Mouse (Mus musculus): Measurements from ENCODE around the gene Gm42957.
"Not testable (repeated sequence)": the region's sequence is repeated elsewhere in the genome, so short reads cannot be mapped to it uniquely, and the experiment has no call there.

Gm42957 gene

DNA sequence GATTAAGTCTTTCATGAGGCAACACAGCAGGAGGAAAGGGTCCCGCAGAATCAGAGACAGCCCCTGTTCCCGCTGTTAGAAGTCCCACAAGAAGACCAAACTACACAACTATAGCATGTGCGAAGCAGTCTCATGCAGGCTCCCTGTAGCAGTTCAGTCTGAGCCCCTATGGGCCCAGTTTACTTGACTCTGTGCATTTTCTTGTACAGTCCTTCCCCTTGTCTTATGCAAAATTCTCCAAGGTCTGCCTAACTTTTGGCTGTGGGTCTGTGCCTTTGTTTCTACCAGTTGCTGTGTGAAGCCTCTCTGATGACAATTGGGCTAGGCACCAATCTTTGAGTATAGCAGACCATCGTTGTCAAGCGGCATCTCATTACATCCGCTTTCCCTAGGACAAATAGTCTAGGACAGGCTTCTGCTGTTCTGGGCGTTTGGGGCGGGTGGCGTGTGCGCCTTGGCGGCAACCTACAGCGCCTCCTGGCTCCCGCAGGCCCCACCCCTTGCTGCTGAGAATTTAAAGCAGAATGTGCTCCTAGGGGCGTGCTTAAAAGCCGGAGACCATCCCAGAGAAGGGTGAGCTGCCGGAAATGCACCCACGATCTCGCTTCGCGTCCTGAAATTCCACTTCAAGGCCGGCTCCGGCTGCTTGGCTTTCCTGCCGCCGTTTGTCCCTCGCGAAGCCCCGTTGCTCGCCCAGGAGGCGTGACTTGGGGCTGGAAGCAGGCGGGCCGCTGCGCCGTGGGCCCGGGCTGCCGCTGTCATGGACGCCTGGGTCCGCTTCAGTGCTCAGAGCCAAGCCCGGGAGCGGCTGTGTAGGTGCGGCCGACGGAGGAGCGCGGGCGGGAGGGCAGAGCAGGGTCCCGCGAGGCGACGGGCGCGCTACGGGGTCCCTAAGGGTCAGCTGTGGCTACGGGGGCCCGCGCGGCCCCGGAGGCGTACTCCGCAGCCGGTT, at the start of gene Gm42957, which contains the start of gene Pex11b:
Gene Gm42957, plus strand, starts transcription at position 547 of the 952 bp plus-strand sequence.
Gene Pex11b, plus strand, starts transcription at position 449 of the 952 bp plus-strand sequence.
- peak; percentile 90 to 93 for DNase-seq (ENCODE audit: low spot score in 2 of 2)

DNA sequence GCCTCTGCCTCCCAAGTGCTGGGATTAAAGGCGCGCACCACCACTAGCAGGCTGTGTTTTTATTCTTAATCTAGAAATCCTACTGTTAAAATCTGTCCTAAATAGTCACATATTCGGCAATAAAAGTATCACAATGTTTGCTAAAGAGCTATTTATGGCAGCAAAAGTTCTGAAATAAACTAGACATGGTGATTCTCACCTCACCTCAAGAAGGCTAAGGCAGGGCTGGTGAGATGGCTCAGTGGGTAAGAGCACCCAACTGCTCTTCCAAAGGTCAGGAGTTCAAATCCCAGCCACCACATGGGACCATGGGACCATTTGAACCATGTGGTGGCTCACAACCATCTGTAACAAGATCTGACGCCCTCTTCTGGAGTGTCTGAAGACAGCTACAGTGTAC, 44.6 kb upstream of the Gm42957 start:
- DNase-seq (ENCODE audit: low spot score in 2 of 2), result no peak

DNA sequence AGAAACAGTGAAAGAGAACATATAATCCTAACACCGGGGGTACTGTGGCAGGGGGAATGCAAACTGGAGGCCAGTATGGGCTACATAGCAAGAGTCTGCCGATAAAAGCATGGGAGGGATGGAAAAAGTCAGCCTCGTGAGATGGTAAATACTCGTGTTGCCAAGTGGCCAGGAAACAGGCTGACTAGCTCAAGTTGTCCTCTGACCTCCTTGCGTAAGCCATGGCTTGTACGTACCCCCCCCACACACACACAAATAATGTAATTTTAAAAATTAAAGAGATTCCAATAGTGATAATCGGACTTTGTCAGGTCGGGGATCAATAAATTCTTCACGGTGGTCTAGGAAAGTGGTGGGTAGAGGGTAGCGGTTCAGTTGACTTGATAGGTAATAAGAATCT, 41.9 kb upstream of the Gm42957 start:
- no peak for DNase-seq (ENCODE audit: low spot score in 2 of 2)

DNA sequence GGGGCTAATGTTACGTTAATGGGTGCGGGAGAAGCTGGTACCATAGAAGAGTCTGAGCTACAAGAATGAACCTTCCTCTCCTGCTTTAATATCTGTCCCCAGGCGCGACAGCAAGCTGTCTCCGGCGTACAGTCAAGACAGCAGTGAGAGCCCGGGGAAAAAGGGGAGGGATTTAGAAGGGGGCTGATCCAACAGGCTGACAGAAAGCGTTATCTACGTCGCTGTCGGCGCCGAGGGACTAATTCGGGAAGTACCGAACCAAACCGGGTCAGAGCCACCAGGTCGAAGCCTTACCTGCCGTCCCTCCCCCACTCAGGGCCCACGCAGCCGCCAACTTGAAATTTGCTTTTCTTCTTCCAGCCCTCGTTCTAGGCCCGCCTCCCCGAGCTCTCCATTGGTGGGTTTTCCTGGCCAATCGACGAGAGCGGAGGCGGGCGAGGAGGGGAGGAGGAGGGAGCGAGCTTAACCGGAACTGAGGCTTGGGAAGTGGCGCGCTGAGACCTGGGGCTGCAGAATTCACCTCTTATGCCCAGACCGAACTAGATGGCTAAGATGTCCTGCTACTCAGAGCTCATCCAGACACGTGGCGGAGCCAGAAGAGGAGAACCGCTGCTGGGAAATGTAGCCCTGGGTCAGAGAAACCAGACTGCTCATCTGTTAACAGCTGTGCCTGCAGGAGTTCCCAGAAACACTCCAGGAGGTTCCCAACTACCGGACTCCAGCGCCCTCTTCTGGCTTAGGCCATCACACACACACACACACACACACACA, 41.3 kb upstream of the Gm42957 start, which contains the start of gene Polr3gl:
Gene Polr3gl, minus strand, starts transcription at position 392 of the 771 bp plus-strand sequence.
- peak; percentile 95 to 96 for DNase-seq (ENCODE audit: low spot score in 2 of 2)

DNA sequence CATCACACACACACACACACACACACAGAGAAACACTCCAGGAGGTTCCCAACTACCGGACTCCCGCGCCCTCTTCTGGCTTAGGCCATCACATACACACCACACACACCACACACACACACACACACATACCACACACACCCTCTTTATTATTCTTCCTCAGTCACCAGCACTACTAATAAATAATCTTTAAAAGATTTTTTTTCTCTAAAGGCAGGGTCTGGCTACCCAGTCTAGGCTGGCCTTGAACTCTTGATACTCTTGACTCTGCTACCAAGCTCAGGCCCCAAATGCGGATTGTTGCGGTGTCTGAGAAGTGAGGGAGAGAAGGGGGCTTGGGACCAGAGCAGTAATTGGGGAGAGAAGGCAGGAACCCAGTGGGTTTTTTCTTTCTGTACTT, 40.4 kb upstream of the Gm42957 start:
- DNase-seq (ENCODE audit: low spot score in 2 of 2), result no peak

DNA sequence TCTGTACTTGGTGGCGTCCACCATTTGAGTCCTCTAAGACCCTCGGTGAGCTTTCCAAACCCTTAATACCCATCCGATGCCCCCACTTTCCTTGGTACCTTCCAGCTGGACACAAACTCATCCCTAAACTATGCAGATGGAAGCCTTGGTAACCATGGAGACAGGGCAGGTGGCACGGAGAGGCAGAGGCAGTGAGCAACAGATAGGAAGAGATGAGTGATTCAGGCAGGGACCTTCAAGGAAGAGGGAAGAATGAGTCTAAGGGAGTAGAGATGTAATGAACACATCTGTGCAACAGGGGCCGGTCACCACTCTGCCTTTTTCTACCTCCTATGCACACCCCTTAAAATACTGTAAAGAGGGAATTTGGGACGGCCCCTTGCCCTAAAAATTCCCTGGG, 39.6 kb upstream of the Gm42957 start:
- peak; percentile 62 for DNase-seq (ENCODE audit: low spot score in 2 of 2)

DNA sequence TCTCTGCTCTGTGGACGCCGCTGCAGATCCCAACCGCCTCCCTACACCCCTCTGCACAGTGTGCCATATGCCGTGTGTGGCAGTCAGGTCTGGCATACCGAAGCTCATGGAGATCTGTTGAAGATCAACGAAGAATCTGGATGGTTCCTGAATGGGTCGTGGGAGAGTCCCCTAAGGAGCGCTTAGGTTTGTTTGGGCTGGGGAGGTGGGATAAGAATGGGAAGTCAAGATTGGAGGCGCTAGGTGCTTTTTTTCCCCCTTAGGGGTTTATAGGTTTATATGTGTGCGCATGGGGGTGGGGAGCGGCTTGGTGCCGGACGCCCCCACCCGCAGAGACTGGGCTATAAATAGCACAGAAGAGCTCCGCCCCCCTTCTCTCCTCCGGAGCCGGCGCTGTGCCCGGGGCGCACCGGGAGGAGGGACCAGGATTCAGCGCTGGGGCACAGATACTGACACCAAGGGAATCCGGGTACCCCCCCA, 39.0 kb upstream of the Gm42957 start, which contains the start of gene Ankrd34a:
Gene Ankrd34a, plus strand, starts transcription at position 409 of the 480 bp plus-strand sequence.
- peak; percentile 71 to 87 for DNase-seq (ENCODE audit: low spot score in 2 of 2)

DNA sequence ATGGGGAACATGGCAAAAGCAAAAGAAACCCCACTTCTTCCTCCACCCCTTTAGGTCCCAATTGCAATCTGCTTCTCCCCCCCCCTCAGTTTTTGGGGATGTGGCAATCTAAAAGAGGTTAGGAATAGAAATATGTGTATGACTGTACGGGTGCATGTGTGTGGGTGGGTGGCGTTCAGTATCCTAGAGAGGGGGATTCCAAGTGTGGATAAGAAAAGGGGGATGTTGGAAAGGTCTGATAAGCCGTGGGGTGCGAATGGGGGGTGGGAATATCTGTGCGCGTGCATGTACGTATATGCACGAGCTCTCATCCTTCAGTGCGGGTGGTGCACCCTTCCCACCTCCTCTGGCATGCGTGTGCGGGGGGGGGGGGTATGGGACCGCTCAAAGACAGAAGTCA, 38.4 kb upstream of the Gm42957 start:
- DNase-seq (ENCODE audit: low spot score in 2 of 2), result peak in 1 of 2 experiments; percentile 43

DNA sequence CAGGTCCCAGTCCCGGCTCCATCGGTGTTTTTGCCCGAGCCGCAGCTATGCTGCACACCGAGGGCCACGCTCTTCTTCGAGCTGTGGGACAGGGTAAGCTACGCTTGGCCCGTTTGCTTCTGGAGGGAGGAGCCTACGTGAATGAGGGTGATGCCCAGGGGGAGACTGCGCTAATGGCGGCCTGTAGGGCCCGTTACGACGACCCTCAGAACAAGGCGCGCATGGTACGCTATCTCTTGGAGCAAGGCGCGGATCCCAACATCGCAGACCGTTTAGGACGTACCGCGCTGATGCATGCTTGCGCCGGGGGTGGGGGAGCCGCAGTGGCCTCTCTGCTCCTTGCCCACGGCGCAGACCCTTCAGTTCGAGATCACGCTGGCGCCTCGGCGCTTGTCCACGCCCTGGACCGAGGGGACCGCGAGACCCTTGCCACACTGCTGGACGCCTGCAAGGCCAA, 37.8 kb upstream of the Gm42957 start:
- DNase-seq (ENCODE audit: low spot score in 2 of 2), result peak; percentile 46 to 47

DNA sequence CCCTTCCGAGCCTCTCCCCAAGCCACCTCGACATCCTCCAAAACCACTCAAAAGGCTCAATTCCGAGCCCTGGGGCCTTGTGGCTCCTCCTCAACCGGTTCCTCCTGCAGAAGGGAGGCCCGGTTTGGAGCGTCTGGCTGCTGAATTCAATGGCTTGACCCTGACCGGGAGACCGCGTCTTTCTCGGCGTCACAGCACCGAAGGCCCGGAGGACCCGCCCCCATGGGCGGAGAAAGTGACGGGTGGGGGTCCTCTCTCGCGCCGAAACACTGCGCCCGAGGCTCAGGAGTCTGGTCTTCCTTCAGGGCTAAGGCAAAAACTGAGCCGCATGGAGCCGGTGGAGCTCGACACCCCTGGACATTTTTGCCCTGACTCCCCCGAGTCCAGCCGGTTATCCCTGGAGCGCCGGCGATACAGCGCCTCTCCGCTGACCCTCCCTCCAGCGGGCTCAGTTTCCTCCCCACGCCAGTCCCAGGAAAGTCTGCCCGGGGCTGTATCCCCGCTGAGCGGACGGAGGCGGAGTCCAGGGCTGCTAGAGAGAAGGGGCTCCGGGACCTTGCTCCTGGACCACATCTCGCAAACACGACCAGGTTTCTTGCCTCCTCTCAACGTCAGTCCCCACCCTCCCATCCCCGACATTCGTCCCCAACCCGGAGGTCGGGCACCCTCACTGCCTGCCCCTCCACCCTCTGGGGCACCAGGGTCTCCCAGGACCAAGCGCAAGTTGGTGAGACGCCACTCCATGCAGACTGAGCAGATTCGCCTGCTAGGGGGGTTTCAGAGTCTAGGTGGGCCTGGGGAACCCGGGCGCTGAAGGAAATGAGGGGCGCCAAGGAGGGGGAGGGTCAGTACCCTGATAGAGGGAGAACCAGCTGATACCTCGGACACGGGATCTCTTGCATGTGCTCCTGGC, 36.9 kb upstream of the Gm42957 start:
- peak; percentile 60 to 69 for DNase-seq (ENCODE audit: low spot score in 2 of 2)

DNA sequence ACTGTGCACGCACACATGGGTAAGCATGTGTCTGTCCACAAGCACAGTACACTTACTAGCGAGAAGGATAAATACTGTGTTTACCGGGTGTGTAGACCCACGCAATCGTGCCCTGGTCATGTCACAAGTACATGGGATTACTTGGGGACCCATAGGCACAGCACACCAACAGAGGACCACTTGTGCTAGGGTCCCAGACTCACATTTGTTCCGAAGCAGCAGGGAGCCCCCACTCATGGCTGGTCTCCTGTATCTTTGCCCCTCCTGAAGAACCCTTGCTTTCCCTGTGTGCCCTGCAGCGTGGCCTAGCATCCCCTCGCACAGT, 36.2 kb upstream of the Gm42957 start:
- peak in 1 of 2 experiments; percentile 25 for DNase-seq (ENCODE audit: low spot score in 2 of 2)

DNA sequence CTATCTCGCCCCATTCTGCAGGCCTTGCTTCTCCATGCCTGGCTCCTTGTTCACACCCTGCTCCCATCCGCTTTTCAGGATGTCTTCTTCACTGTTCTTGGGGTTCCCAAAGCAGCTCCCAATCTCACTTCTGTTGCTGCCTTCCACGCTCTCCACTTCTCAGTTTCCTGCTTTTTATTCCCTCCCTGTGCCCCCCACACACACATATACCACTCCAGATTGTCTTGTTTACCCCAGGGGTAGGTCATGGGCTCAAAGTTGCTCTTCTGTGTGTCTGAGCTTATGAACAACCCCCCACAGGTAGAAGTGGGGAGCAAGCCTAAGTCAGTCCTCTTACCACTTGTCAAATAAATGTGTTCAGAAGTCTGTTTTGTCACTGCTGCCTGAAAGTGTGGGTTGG, 35.9 kb upstream of the Gm42957 start:
- DNase-seq (ENCODE audit: low spot score in 2 of 2), result no peak

DNA sequence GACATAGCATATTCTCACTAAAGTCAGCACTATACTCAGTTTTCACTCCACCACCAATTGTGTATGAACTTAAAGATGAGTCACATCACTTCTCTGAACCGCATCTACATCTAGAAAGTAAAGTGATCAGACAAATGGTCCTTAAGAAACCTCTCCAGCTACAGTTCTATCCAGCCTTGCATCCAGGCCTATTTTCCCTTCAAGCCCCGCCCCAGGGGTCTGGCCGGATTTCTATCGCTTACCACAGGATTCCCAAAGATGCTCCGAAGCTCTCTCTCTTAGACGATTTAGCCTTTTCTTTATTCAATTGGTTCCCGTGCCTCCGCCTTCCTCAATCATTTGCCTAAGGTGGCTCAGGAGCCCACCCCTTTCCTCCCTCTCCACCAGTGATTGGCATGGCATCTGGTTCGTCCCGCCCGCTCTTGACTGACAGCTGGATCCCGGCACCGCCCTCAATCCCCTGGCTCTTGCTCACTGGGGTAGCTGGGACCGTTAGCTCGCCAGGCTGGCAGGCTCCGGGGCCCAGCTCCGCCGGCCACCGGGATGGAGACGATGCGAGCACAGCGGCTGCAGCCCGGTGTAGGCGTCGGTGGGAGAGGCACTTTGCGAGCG, 34.5 kb upstream of the Gm42957 start, which contains the start of gene Lix1l:
Gene Lix1l, plus strand, starts transcription at position 511 of the 612 bp plus-strand sequence.
- DNase-seq (ENCODE audit: low spot score in 2 of 2), result peak; percentile 94 to 95

DNA sequence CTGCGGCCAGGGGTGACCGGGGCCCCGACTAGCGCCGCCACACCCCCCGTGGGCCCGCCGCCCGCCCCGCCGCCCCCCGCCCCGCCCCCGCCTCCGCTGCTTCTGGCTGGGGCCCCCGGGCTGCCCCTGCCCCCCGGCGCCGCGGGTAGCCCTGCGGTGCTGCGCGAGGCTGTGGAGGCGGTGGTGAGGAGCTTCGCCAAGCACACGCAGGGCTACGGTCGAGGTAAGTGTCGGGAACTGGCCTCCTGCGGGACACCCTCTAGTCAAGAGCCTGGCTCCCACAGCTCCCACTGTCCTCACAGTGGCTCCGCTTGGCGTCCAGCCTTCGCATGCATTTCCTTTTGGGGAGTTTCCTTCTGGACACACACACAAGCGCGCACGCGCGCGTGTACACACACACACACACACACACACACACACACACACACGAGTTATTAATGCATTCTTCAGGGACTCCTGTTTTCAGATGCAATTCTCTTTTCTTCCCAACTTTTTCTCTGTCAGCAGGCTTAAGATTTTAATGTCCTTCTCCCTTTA, 34.0 kb upstream of the Gm42957 start:
- peak; percentile 58 to 67 for DNase-seq (ENCODE audit: low spot score in 2 of 2)

DNA sequence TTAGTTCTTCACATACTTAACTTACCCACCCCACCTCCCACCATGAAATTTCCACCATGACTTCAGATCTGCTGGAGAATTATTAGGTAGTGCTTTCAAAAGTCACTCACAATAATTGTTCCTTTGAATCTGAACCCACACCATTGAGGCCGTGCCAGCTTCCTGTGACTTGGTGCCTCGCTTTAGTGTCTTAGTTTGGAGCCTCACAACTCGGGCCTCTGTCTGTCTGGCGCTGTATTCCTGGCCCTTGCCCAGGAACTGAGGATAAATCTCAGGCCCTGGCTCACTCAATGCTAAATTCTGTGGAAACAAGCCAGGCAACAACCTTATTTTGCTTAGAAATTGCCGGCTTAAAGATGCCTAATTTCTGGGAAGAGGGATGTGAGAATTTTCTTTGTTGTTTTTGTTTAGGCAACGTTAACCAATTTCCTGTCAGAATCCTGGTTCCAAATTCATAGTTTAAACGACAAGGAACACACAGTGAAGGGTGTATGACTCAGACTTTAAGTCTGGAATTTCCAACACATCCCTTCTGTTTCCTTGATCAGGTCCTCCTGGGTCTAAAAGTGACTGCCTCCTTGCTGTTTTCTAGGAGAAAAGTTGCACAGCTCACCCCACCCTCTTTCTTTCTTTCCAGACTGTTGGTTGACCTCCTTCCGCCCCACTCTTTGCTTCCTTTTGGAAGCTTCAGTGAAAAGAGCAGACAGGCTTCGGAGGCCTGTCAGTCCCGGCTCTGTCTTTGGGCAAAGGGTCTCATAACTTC, 33.2 kb upstream of the Gm42957 start:
- peak in 1 of 2 experiments; percentile 29 for DNase-seq (ENCODE audit: low spot score in 2 of 2)

DNA sequence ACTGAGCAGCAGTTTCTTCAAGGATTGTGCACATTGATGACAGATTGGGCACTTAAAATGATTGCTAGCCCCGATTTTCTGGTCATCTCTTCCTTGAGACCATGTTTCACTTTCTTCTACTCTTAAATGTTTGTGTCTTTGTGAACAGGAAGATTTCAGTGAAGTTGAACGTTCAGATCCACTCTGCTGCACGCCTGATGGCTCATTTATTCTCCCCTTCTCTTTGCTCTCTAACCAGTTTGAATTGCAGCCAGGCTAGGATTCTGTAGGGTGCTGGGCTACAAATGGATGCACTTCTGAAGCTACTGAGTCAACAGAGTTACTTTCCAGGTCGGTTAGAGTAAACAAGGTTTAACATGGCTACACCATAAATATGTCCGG, 32.6 kb upstream of the Gm42957 start:
- peak in 1 of 2 experiments; percentile 23 for DNase-seq (ENCODE audit: low spot score in 2 of 2)

DNA sequence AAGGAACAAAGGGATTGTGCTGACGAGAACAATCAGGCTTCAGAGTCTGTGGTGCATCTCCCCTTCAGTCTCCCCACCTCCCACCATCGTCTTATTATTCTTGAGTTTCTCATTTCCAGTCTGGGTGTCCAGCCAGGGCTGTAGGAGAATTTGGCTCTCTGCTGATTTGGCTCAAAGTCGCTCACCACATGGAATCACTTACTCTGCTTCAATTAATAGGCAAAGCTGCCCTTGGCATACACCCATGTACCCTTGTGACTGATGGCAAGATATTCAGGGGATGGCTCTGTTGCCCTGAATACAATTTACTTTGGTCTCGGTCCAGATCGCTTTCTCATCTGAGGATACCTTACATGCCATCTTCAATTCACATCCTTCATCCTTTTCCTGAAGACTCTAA, 32.0 kb upstream of the Gm42957 start:
- DNase-seq (ENCODE audit: low spot score in 2 of 2), result no peak

DNA sequence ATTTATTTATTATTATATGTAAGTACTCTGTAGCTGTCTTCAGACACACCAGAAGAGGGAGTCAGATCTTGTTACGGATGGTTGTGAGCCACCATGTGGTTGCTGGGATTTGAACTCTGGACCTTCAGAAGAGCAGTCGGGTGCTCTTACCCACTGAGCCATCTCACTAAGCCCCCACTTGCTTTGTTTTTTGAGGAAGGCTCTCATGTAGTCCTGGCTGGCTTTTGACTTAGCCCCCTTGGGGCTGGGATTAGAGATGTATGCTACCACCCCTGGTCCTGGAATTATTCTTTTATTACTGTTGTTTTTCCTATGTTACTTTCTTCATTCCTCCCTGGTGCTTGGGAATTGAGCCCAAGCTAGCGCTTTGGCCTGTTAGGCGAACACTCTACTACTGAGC, 29.3 kb upstream of the Gm42957 start:
- not testable (repeated sequence) for DNase-seq (ENCODE audit: low spot score in 2 of 2)

DNA sequence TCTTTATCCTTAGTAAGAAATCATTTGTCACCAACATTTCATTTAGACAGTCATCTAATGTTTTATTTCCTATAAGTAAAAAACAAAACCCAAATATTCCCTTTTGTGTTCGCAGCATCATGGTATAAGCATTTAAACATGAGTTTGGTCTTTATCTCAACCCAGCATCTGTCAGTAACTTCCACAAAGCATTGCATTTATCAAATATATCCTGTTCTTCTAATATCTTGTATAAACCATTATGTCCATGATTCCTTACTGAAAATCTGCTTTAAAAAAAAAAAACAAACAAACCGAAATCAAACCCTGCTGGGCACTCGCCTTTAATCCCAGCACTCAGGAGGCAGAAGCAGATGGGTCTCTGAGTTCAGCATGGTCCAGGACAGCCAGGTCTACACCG, 28.7 kb upstream of the Gm42957 start:
- DNase-seq (ENCODE audit: low spot score in 2 of 2), result no peak

DNA sequence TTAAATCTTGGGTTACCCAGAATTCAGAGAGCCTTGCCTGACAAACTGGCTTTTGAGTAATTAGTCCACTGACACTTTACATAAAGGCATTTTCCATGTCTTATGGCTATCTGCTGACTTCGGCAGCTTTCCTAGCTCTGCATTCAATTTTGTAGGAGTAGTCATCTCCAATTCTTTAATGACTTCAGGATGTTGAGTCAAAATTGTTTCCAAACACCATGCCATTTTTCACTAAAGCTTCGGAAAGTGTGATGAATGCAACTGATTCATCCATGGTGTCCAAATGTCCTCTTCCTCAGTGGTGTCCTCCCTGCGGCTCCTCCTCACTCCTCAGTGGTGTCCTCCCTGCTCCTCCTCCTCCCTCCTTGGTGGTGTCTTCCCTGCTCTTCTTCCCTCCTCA, 17.3 kb upstream of the Gm42957 start:
- no peak for DNase-seq (ENCODE audit: low spot score in 2 of 2)

All from right cerebral cortex, adult 2 months (tissue).